Mouse (Mus musculus) CH12.LX (cell line): ENCODE measurements around the gene Cst6. TPM values are rescaled to one million over a fixed set of nuclear protein-coding genes. Genes with fewer than 3 reads are reported as not detected.

ENCODE experiments used
- DNase-seq: peaks from one replicate; pipeline ENCODE4 v3.0.0-alpha.2; 2013; ENCODE audit errors: extremely low read depth
- H3K27ac ChIP-seq: 2 replicates; pipeline ENCODE4 v1.5.1; 2012; ENCODE audit warnings: low read depth, mild to moderate bottlenecking, control low read depth, moderate library complexity; ENCODE audit not compliant: insufficient read depth
- H3K27me3 ChIP-seq: replicated peaks from 2 replicates; pipeline ENCODE3; 2012; ENCODE audit warnings: inconsistent platforms
- H3K36me3 ChIP-seq, 2 experiments: replicated peaks in 1 of 2; 2 replicates each; pipeline versions ENCODE3 to v1.6.1; 2012; ENCODE audit warnings: inconsistent platforms in 1 of 2, low read length in 1 of 2, mild to moderate bottlenecking in 1 of 2, mixed read lengths in 1 of 2, moderate library complexity in 1 of 2; ENCODE audit not compliant: control insufficient read depth in 1 of 2, insufficient read depth in 1 of 2
- H3K4me1 ChIP-seq, 2 experiments: 2 replicates each; pipeline ENCODE4 v1.6.1; 2012; ENCODE audit warnings: inconsistent platforms in 1 of 2, moderate library complexity in 1 of 2; ENCODE audit not compliant: insufficient read depth in 2 of 2, control insufficient read depth in 1 of 2
- H3K4me2 ChIP-seq: 2 replicates; pipeline ENCODE4 v1.6.1; 2012; ENCODE audit warnings: low read depth, mild to moderate bottlenecking, control low read depth; ENCODE audit not compliant: poor library complexity, insufficient read depth, severe bottlenecking
- H3K4me3 ChIP-seq, 3 experiments: fragments of 150-350 bp in 1 of 3; sonication (generic) in 1 of 3; replicated peaks in 1 of 3; 2 replicates each; pipeline versions ENCODE3 to v1.5.1; 2011 to 2012; ENCODE audit warnings: low read depth in 2 of 3, low read length in 2 of 3, mild to moderate bottlenecking in 2 of 3, moderate library complexity in 2 of 3, control low read depth in 1 of 3, improper control_type of control experiment in 1 of 3, inconsistent platforms in 1 of 3, mixed read lengths in 1 of 3; ENCODE audit not compliant: poor library complexity in 1 of 3
- H3K79me2 ChIP-seq: replicated peaks from 2 replicates; pipeline ENCODE4 v1.6.1; 2012; ENCODE audit warnings: mild to moderate bottlenecking, moderate library complexity; ENCODE audit not compliant: control insufficient read depth, poor library complexity, insufficient read depth, severe bottlenecking; ENCODE audit errors: extremely low read depth
- H3K9ac ChIP-seq: 2 replicates; pipeline ENCODE4 v1.6.1; 2012; ENCODE audit warnings: low read depth, mild to moderate bottlenecking, control low read depth, moderate library complexity; ENCODE audit not compliant: insufficient read depth
- H3K9me3 ChIP-seq: replicated peaks from 2 replicates; pipeline ENCODE3; 2012; ENCODE audit warnings: low read length, inconsistent platforms, mixed read lengths
- CHD1 ChIP-seq: IDR thresholded peaks from 2 replicates; pipeline ENCODE4 v1.6.1; 2012; ENCODE audit warnings: low read depth, low read length, improper control_type of control experiment, inconsistent platforms
- CTCF ChIP-seq, 2 experiments: IDR thresholded peaks in 1 of 2; conservative IDR thresholded peaks in 1 of 2; 2 replicates each; pipeline ENCODE4 v1.5.1; 2011 to 2012; ENCODE audit warnings: low read depth in 2 of 2, low read length in 2 of 2, improper control_type of control experiment in 1 of 2, inconsistent platforms in 1 of 2, mild to moderate bottlenecking in 1 of 2, moderate library complexity in 1 of 2
- HCFC1 ChIP-seq: IDR thresholded peaks from 2 replicates; pipeline ENCODE4 v1.6.1; 2012; ENCODE audit warnings: low read depth, mild to moderate bottlenecking, inconsistent platforms, low read length, improper control_type of control experiment
- MAFK ChIP-seq: IDR thresholded peaks from 2 replicates; pipeline ENCODE4 v1.6.1; 2011; ENCODE audit warnings: low read length, improper control_type of control experiment; ENCODE audit not compliant: insufficient replicate concordance
- POLR2AphosphoS2 ChIP-seq: IDR thresholded peaks from 2 replicates; pipeline ENCODE4 v1.6.1; 2011; ENCODE audit warnings: low read depth, low read length, improper control_type of control experiment
- RAD21 ChIP-seq: IDR thresholded peaks from 2 replicates; pipeline ENCODE4 v1.6.1; 2011; ENCODE audit warnings: low read depth, mild to moderate bottlenecking, low read length, improper control_type of control experiment, moderate library complexity
- SIN3A ChIP-seq: IDR thresholded peaks from 2 replicates; pipeline ENCODE4 v1.6.1; 2012; ENCODE audit warnings: low read length, improper control_type of control experiment, inconsistent platforms
- SMC3 ChIP-seq: IDR thresholded peaks from 2 replicates; pipeline ENCODE4 v1.6.1; 2011; ENCODE audit warnings: low read depth, low read length, improper control_type of control experiment
- TCF12 ChIP-seq: IDR thresholded peaks from 2 replicates; pipeline ENCODE4 v1.6.1; 2014; ENCODE audit warnings: low read depth, mild to moderate bottlenecking, inconsistent platforms, low read length, improper control_type of control experiment
- UBTF ChIP-seq: IDR thresholded peaks from 2 replicates; pipeline ENCODE4 v1.6.1; 2012; ENCODE audit warnings: low read depth, mild to moderate bottlenecking, inconsistent platforms, low read length, improper control_type of control experiment, moderate library complexity
- USF2 ChIP-seq: conservative IDR thresholded peaks from 2 replicates; pipeline ENCODE4 v1.6.1; 2011; ENCODE audit warnings: low read depth, low read length, improper control_type of control experiment
- ZKSCAN1 ChIP-seq: IDR thresholded peaks from 2 replicates; pipeline ENCODE4 v1.6.1; 2012; ENCODE audit warnings: low read depth, inconsistent platforms, low read length, improper control_type of control experiment, borderline replicate concordance
- ZNF384 ChIP-seq: IDR thresholded peaks from 2 replicates; pipeline ENCODE4 v1.6.1; 2012; ENCODE audit warnings: low read depth, low read length, improper control_type of control experiment, inconsistent platforms
- dilution Hi-C: fragments of 300-500 bp; cut with MboI; formaldehyde crosslinking; loops from 2 replicates; pipeline ENCODE4 v1.14.3; 2020; ENCODE audit warnings: low sequenced_read_pairs; ENCODE audit not compliant: extremely low pct_unique_long_range_greater_than_20kb, extremely low pct_ligation_motif_present
- in situ Hi-C: fragments of 300-500 bp; cut with MboI; formaldehyde crosslinking; loops from 3 replicates; pipeline ENCODE4 v1.14.3; 2019; ENCODE audit warnings: low sequenced_read_pairs, low pct_ligation_motif_present, low pct_unique_long_range_greater_than_20kb, mixed read lengths
- polyA plus RNA-seq: library from polyadenylated mRNA; unstranded; fragments of >175 nt; gene quantifications from 2 replicates; pipeline ENCODE4 v1.2.1, GENCODE M21; 2012; ENCODE audit warnings: low read depth; ENCODE audit not compliant: insufficient read length
- total RNA-seq, 2 experiments: library from RNA; depleted of rRNA; stranded (reverse); fragments of 300-350 nt in 1 of 2; fragments of >200 nt in 1 of 2; gene quantifications; 2 replicates each; pipeline ENCODE4 v1.2.3; 2012 to 2014

Cst6 gene
- total and polyA plus RNA-seq, 3 experiments, result 1.9 TPM; not detected in 2

GRCm38 (mm10) chr19:5372724-5373123 lies 23.4 kb upstream of the Cst6 start:
- TF ChIP-seq MAFK, result no peak
- peak; percentile 62; the same call in 1 of the 2 replicates for TF ChIP-seq POLR2AphosphoS2
- no peak for TF ChIP-seq USF2
- no peak for TF ChIP-seq CHD1
- TF ChIP-seq TCF12, result no peak
- Histone ChIP-seq H3K9me3 (no peaks in the 10 kb centered on the region), H3K27me3 (no peaks in the 10 kb centered on the region), H3K4me2 (no peak overlapping the region), H3K9ac (no peak overlapping the region), H3K79me2 (peaks cover 18% of the 10 kb centered on the region), H3K4me3 (no peak overlapping the region), H3K27ac (no peak overlapping the region), H3K4me1 (peaks cover 8 to 26% of the 10 kb centered on the region in 2 experiments; a peak in 3 of 4 replicates), H3K36me3 (peaks cover 47 to 83% of the 10 kb centered on the region in 2 experiments)
- DNase-seq, result no peak
- in situ Hi-C loops, result no loop called here
- dilution Hi-C loops, result no loop called here

- peaks cover 47 to 71% of the 10 kb centered on the region in 2 experiments for H3K36me3 ChIP-seq
- no peak overlapping the region for H3K27ac ChIP-seq
- no peak for DNase-seq
- no peak overlapping the region for H3K4me3 ChIP-seq
- in situ Hi-C loops (no loop called here), dilution Hi-C loops (no loop called here)
- H3K4me1 ChIP-seq, result peaks cover 8 to 22% of the 10 kb centered on the region in 2 experiments; a peak in 3 of 4 replicates
- no peak overlapping the region for H3K9ac ChIP-seq
- H3K79me2 ChIP-seq, result peaks cover 28% of the 10 kb centered on the region
- no peak overlapping the region for H3K4me2 ChIP-seq
- no peaks in the 10 kb centered on the region for H3K27me3 ChIP-seq
- H3K9me3 ChIP-seq, result no peaks in the 10 kb centered on the region
- TF ChIP-seq CTCF (conservative IDR thresholded peaks at IDR 0.05 in 1 of 2, IDR thresholded peaks at IDR 0.05 in 1 of 2; ENCODE audit: low read depth in 2 of 2, low read length in 2 of 2) (peak in 1 of 2 experiments; percentile 47; a peak in 2 of 4 replicates), HCFC1 (no peak)
These were observed 21.6 kb upstream of the Cst6 start for GRCm38 (mm10) chr19:5370932-5371331.

GRCm38 (mm10) chr19:5367455-5367854 lies 18.1 kb upstream of the Cst6 start:
- H3K79me2 ChIP-seq, result peaks cover 41% of the 10 kb centered on the region
- peaks cover 19 to 38% of the 10 kb centered on the region in 2 experiments for H3K4me1 ChIP-seq
- peak; percentile 82 for TF ChIP-seq ZNF384
- TF ChIP-seq CTCF (conservative IDR thresholded peaks at IDR 0.05 in 1 of 2, IDR thresholded peaks at IDR 0.05 in 1 of 2; ENCODE audit: low read depth in 2 of 2, low read length in 2 of 2), result peak in 1 of 2 experiments; percentile 57; a peak in 2 of 4 replicates
- TF ChIP-seq UBTF, result no peak
- TF ChIP-seq SMC3, result peak; percentile 17; the same call in 1 of the 2 replicates
- TF ChIP-seq SIN3A, result peak; percentile 38; the same call in 1 of the 2 replicates
- TF ChIP-seq ZKSCAN1, result no peak
- TF ChIP-seq RAD21, result peak; percentile 19
- DNase-seq, result peak; percentile 58
- no peaks in the 10 kb centered on the region for H3K27me3 ChIP-seq
- peak overlapping the region; percentile 91; the same call in 1 of the 2 replicates for H3K9ac ChIP-seq
- peak overlapping the region; percentile 81 to 98 (median 94) for H3K4me3 ChIP-seq
- H3K4me2 ChIP-seq, result peak overlapping the region; percentile 53
- peaks cover 39 to 68% of the 10 kb centered on the region in 2 experiments for H3K36me3 ChIP-seq
- dilution Hi-C loops, result no loop called here
- no peaks in the 10 kb centered on the region for H3K9me3 ChIP-seq
- peak overlapping the region; percentile 88 for H3K27ac ChIP-seq
- in situ Hi-C loops, result no loop called here
